Mouse (Mus musculus) lung, adult 2 months (tissue): Measurements from ENCODE around the gene Gm20388.

ENCODE experiments used
- CTCF ChIP-seq: fragments of 200-500 bp; IDR thresholded peaks from 2 replicates; pipeline ENCODE4 v1.5.1; 2011; ENCODE audit warnings: mild to moderate bottlenecking, low read length, control low read depth; ENCODE audit not compliant: insufficient read depth
- POLR2A ChIP-seq: fragments of 200-500 bp; IDR thresholded peaks from 2 replicates; pipeline ENCODE4 v1.6.1; 2011; ENCODE audit warnings: low read depth, mild to moderate bottlenecking, control low read depth, low read length, borderline replicate concordance; ENCODE audit errors: extremely low read depth

DNA sequence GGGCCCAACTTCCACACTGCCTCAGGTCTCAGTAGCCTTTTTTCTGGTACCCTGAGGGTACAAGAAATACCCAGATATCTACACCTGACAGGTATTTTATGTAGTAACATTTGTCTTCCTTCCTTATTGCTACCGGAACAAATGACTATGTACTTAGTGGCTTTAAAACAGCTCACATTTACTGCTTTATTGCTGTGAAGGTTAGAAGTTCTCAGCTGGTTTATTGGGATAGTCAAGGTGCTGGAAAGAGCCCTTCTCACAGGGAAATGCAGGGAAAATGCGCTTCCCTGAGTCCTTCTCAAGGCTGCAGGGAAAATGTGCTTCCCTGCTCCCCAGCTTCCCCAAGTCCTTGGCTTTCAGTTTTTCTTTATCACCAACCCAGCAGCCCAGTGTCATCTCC lies 228.3 kb downstream of the Gm20388 start:
- TF ChIP-seq POLR2A (no peak), CTCF (no peak)
